Mouse (Mus musculus): ENCODE data around the gene Fbxw9. TPM values are rescaled to one million over a fixed set of nuclear protein-coding genes. Genes with fewer than 3 reads are reported as not detected.
A peak's percentile ranks its signal among the peaks of the same experiment; 100 is the strongest.
"Not testable (repeated sequence)": the region's sequence is repeated elsewhere in the genome, so short reads cannot be mapped to it uniquely, and the experiment has no call there.

The Fbxw9 gene
- polyA plus RNA-seq, 1 experiment, result 26.8 TPM

DNA sequence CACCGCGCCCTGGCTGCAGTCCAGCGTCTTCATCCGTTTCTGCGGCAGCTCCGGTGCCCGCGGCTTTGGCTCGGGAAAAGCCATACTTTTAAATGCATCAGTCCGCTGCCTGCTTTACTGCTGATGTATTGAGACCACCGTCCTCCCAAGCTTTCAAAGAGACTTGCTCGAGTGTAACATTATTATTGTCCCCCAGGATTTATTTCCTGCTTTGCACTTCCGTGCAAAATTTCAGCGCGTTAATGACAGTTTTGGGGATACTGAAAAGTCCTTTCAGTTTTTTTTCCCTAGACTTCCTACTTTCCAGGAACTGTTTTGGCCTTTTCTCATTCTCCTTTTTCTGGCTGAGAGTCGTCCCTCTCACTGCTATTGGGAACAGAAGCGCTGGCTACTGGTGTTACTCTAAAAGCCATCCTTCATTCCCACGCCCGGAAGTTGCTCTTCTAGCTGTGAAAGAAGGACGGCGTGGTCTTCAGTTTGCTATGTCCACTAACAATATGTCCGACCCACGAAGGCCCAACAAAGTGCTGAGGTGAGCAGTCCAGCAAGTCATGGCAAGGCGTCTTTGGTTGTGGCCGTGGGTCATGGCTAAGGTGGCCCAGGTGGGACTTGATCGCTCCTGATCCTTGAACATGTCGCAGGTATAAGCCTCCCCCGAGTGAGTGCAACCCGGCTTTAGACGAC lies 20.8 kb downstream of the Fbxw9 start, which contains the start of gene Wdr83os:
TSS of gene Wdr83os (plus strand) at position 209 of the 684 bp plus-strand sequence.
- TF ChIP-seq CEBPB (IDR thresholded peaks at IDR 0.05; ENCODE audit: insufficient read depth, poor library complexity, severe bottlenecking), result no peak
- TF ChIP-seq POLR2A (IDR thresholded peaks at IDR 0.05; ENCODE audit: insufficient read length, low read depth), result peak; percentile 0
- H3K27me3 ChIP-seq (ENCODE audit: control insufficient read depth, insufficient read depth, insufficient read length), result no peaks in the 10 kb centered on the region
- H3K4me2 ChIP-seq (ENCODE audit: low read depth), result peak within 1 kb of the TSS; percentile 83
- H3K36me3 ChIP-seq (ENCODE audit: control insufficient read depth, insufficient read depth), result peaks cover 2% of the 10 kb centered on the region
- peak within 1 kb of the TSS; percentile 96 for H3K4me3 ChIP-seq
- H3K79me2 ChIP-seq (ENCODE audit: control insufficient read depth, insufficient read depth), result peaks cover 9% of the 10 kb centered on the region
- peak within 1 kb of the TSS; percentile 74 for H3ac ChIP-seq (ENCODE audit: control insufficient read depth, insufficient read length)

GRCm38 (mm10) chr8:85081216-85081555 lies 21.3 kb downstream of the Fbxw9 start, which contains the start of gene Wdr83:
Wdr83 (minus strand) TSS chr8:85081306.
- Histone ChIP-seq H3K4me2 (ENCODE audit: low read depth) (peak within 1 kb of the TSS; percentile 83), H3K4me3 (peak within 1 kb of the TSS; percentile 96), H3K79me2 (ENCODE audit: control insufficient read depth, insufficient read depth) (peaks cover 9% of the 10 kb centered on the region), H3K36me3 (ENCODE audit: control insufficient read depth, insufficient read depth) (no peaks in the 10 kb centered on the region), H3ac (ENCODE audit: control insufficient read depth, insufficient read length) (peak within 1 kb of the TSS; percentile 74), H3K27me3 (ENCODE audit: control insufficient read depth, insufficient read depth, insufficient read length) (no peaks in the 10 kb centered on the region)
- TF ChIP-seq TCF12 (IDR thresholded peaks at IDR 0.05; ENCODE audit: insufficient read depth, poor library complexity, severe bottlenecking) (no peak), REST (IDR thresholded peaks at IDR 0.05; ENCODE audit: insufficient read depth, insufficient read length) (no peak), MYOD1 (IDR thresholded peaks at IDR 0.05; ENCODE audit: control insufficient read depth in 1 of 3, insufficient read length in 2 of 3, low read depth in 2 of 3) (no peak), POLR2A (IDR thresholded peaks at IDR 0.05; ENCODE audit: insufficient read length, low read depth) (no peak), MAX (IDR thresholded peaks at IDR 0.05; ENCODE audit: low read depth) (no peak), USF1 (IDR thresholded peaks at IDR 0.05; ENCODE audit: low read depth) (no peak), MYOG (IDR thresholded peaks at IDR 0.05; ENCODE audit: control insufficient read depth in 1 of 3, insufficient read depth in 1 of 3, insufficient read length in 2 of 3, low read depth in 2 of 3) (no peak), POLR2AphosphoS2 (IDR thresholded peaks at IDR 0.05; ENCODE audit: insufficient read length, low read depth) (no peak), TCF3 (IDR thresholded peaks at IDR 0.05; ENCODE audit: insufficient read length, low read depth) (no peak)

DNA sequence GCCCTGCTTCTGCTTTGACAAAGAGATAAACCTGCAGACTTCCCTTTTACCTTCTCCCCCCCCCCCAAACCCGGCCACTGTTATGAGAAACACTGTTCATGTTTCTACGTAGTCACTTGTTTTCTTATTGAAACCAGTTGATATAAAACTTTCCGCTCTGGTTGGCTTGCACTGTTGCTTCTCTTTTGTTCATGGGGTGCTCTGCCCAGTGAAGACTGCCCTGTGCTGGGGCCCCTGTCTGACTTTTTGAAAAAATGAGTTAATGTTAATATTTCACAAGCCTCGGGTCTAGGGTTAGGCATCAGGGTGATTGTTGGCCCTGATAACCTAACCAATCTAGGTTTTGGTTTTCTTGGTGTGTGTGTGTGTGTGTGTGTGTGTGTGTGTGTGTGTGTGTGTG lies 22.3 kb downstream of the Fbxw9 start:
- not testable (repeated sequence) for H3K36me3 ChIP-seq (ENCODE audit: control insufficient read depth, insufficient read depth); H3ac ChIP-seq (ENCODE audit: control insufficient read depth, insufficient read length); H3K27me3 ChIP-seq (ENCODE audit: control insufficient read depth, insufficient read depth, insufficient read length); H3K79me2 ChIP-seq (ENCODE audit: control insufficient read depth, insufficient read depth); H3K4me2 ChIP-seq (ENCODE audit: low read depth)
- peak overlapping the region; percentile 96 for H3K4me3 ChIP-seq

- Histone ChIP-seq H3K4me3 (peak within 1 kb of the TSS; percentile 22), H3K4me2 (ENCODE audit: low read depth) (peak within 1 kb of the TSS; percentile 92), H3K36me3 (ENCODE audit: control insufficient read depth, insufficient read depth) (peaks cover 10% of the 10 kb centered on the region), H3K79me2 (ENCODE audit: control insufficient read depth, insufficient read depth) (peaks cover 9% of the 10 kb centered on the region), H3ac (ENCODE audit: control insufficient read depth, insufficient read length) (no peak within 1 kb of the TSS), H3K27me3 (ENCODE audit: control insufficient read depth, insufficient read depth, insufficient read length) (no peaks in the 10 kb centered on the region)
- TF ChIP-seq MYOG (IDR thresholded peaks at IDR 0.05; ENCODE audit: control insufficient read depth in 1 of 3, insufficient read depth in 1 of 3, insufficient read length in 2 of 3, low read depth in 2 of 3), result no peak
- TF ChIP-seq USF1 (IDR thresholded peaks at IDR 0.05; ENCODE audit: low read depth), result peak; percentile 47
These were observed 23.4 kb downstream of the Fbxw9 start, which contains the start of gene Man2b1 for GRCm38 (mm10) chr8:85083108-85083813. Man2b1 (plus strand) TSS chr8:85083270.

GRCm38 (mm10) chr8:85084633-85085032 lies 24.8 kb downstream of the Fbxw9 start:
- peaks cover 10% of the 10 kb centered on the region for H3K36me3 ChIP-seq (ENCODE audit: control insufficient read depth, insufficient read depth)
- H3K79me2 ChIP-seq (ENCODE audit: control insufficient read depth, insufficient read depth), result peaks cover 6% of the 10 kb centered on the region
- no peak for TF ChIP-seq TCF3 (IDR thresholded peaks at IDR 0.05; ENCODE audit: insufficient read length, low read depth)
- TF ChIP-seq E2F4 (IDR thresholded peaks at IDR 0.05; ENCODE audit: insufficient read depth), result no peak
- no peak for TF ChIP-seq REST (IDR thresholded peaks at IDR 0.05; ENCODE audit: insufficient read depth, insufficient read length)
- TF ChIP-seq MYOD1 (IDR thresholded peaks at IDR 0.05; ENCODE audit: control insufficient read depth in 1 of 3, insufficient read length in 2 of 3, low read depth in 2 of 3), result no peak
- TF ChIP-seq MAX (IDR thresholded peaks at IDR 0.05; ENCODE audit: low read depth), result no peak
- TF ChIP-seq CEBPB (IDR thresholded peaks at IDR 0.05; ENCODE audit: insufficient read depth, poor library complexity, severe bottlenecking), result no peak
- no peak for TF ChIP-seq POLR2AphosphoS2 (IDR thresholded peaks at IDR 0.05; ENCODE audit: insufficient read length, low read depth)
- no peak for TF ChIP-seq TCF12 (IDR thresholded peaks at IDR 0.05; ENCODE audit: insufficient read depth, poor library complexity, severe bottlenecking)
- H3K4me2 ChIP-seq (ENCODE audit: low read depth), result no peak overlapping the region
- no peak overlapping the region for H3ac ChIP-seq (ENCODE audit: control insufficient read depth, insufficient read length)
- H3K27me3 ChIP-seq (ENCODE audit: control insufficient read depth, insufficient read depth, insufficient read length), result no peaks in the 10 kb centered on the region
- no peak overlapping the region for H3K4me3 ChIP-seq

DNA sequence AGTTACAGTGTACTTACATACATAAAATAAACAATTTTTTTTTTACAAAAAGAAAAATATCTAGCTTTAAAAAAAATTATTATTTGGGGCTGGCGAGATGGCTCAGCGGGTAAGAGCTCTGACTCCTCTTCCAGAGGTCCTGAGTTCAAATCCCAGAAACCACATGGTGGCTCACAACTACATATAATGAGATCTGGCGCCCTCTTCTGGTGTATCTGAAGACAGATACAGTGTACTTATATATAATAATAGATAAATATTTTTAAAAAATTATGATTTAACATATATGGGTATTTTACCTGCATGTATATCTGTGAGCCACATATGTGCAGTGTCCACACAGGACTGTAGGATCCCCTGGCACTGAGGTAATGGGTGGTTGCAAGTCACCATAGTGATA lies 26.4 kb downstream of the Fbxw9 start:
- no peaks in the 10 kb centered on the region for H3K27me3 ChIP-seq (ENCODE audit: control insufficient read depth, insufficient read depth, insufficient read length)
- no peak overlapping the region for H3K4me3 ChIP-seq
- no peaks in the 10 kb centered on the region for H3K79me2 ChIP-seq (ENCODE audit: control insufficient read depth, insufficient read depth)
- H3K4me2 ChIP-seq (ENCODE audit: low read depth), result no peak overlapping the region
- peaks cover 10% of the 10 kb centered on the region for H3K36me3 ChIP-seq (ENCODE audit: control insufficient read depth, insufficient read depth)
- no peak overlapping the region for H3ac ChIP-seq (ENCODE audit: control insufficient read depth, insufficient read length)
- TF ChIP-seq CEBPB (IDR thresholded peaks at IDR 0.05; ENCODE audit: insufficient read depth, poor library complexity, severe bottlenecking), result no peak
- no peak for TF ChIP-seq USF1 (IDR thresholded peaks at IDR 0.05; ENCODE audit: low read depth)
- no peak for TF ChIP-seq SRF (IDR thresholded peaks at IDR 0.05; ENCODE audit: control insufficient read depth, insufficient read length, low read depth)
- TF ChIP-seq TCF12 (IDR thresholded peaks at IDR 0.05; ENCODE audit: insufficient read depth, poor library complexity, severe bottlenecking), result no peak
- no peak for TF ChIP-seq REST (IDR thresholded peaks at IDR 0.05; ENCODE audit: insufficient read depth, insufficient read length)
- TF ChIP-seq MAX (IDR thresholded peaks at IDR 0.05; ENCODE audit: low read depth), result no peak
- TF ChIP-seq MYOD1 (IDR thresholded peaks at IDR 0.05; ENCODE audit: control insufficient read depth in 1 of 3, insufficient read length in 2 of 3, low read depth in 2 of 3), result no peak
- TF ChIP-seq MYOG (IDR thresholded peaks at IDR 0.05; ENCODE audit: control insufficient read depth in 1 of 3, insufficient read depth in 1 of 3, insufficient read length in 2 of 3, low read depth in 2 of 3), result no peak
- TF ChIP-seq E2F4 (IDR thresholded peaks at IDR 0.05; ENCODE audit: insufficient read depth), result no peak
- no peak for TF ChIP-seq TCF3 (IDR thresholded peaks at IDR 0.05; ENCODE audit: insufficient read length, low read depth)
- TF ChIP-seq POLR2AphosphoS2 (IDR thresholded peaks at IDR 0.05; ENCODE audit: insufficient read length, low read depth), result no peak
- TF ChIP-seq POLR2A (IDR thresholded peaks at IDR 0.05; ENCODE audit: insufficient read length, low read depth), result no peak

Data from myocyte (in vitro differentiated cells).